Mouse (Mus musculus) CH12.LX (cell line): Measurements from ENCODE around the gene Ptms. TPM values are rescaled to one million over a fixed set of nuclear protein-coding genes. Genes with fewer than 3 reads are reported as not detected.
"Not testable (repeated sequence)": the region's sequence is repeated elsewhere in the genome, so short reads cannot be mapped to it uniquely, and the experiment has no call there.

ENCODE experiments used
- DNase-seq: peaks from one replicate; pipeline ENCODE4 v3.0.0-alpha.2; 2013; ENCODE audit errors: extremely low read depth
- H3K27ac ChIP-seq: 2 replicates; pipeline ENCODE4 v1.5.1; 2012; ENCODE audit warnings: low read depth, mild to moderate bottlenecking, control low read depth, moderate library complexity; ENCODE audit not compliant: insufficient read depth
- H3K27me3 ChIP-seq: replicated peaks from 2 replicates; pipeline ENCODE3; 2012; ENCODE audit warnings: inconsistent platforms
- H3K36me3 ChIP-seq, 2 experiments: replicated peaks in 1 of 2; 2 replicates each; pipeline versions ENCODE3 to v1.6.1; 2012; ENCODE audit warnings: inconsistent platforms in 1 of 2, low read length in 1 of 2, mild to moderate bottlenecking in 1 of 2, mixed read lengths in 1 of 2, moderate library complexity in 1 of 2; ENCODE audit not compliant: control insufficient read depth in 1 of 2, insufficient read depth in 1 of 2
- H3K4me1 ChIP-seq, 2 experiments: 2 replicates each; pipeline ENCODE4 v1.6.1; 2012; ENCODE audit warnings: inconsistent platforms in 1 of 2, moderate library complexity in 1 of 2; ENCODE audit not compliant: insufficient read depth in 2 of 2, control insufficient read depth in 1 of 2
- H3K4me2 ChIP-seq: 2 replicates; pipeline ENCODE4 v1.6.1; 2012; ENCODE audit warnings: low read depth, mild to moderate bottlenecking, control low read depth; ENCODE audit not compliant: poor library complexity, insufficient read depth, severe bottlenecking
- H3K4me3 ChIP-seq, 3 experiments: fragments of 150-350 bp in 1 of 3; sonication (generic) in 1 of 3; replicated peaks in 1 of 3; 2 replicates each; pipeline versions ENCODE3 to v1.5.1; 2011 to 2012; ENCODE audit warnings: low read depth in 2 of 3, low read length in 2 of 3, mild to moderate bottlenecking in 2 of 3, moderate library complexity in 2 of 3, control low read depth in 1 of 3, improper control_type of control experiment in 1 of 3, inconsistent platforms in 1 of 3, mixed read lengths in 1 of 3; ENCODE audit not compliant: poor library complexity in 1 of 3
- H3K79me2 ChIP-seq: replicated peaks from 2 replicates; pipeline ENCODE4 v1.6.1; 2012; ENCODE audit warnings: mild to moderate bottlenecking, moderate library complexity; ENCODE audit not compliant: control insufficient read depth, poor library complexity, insufficient read depth, severe bottlenecking; ENCODE audit errors: extremely low read depth
- H3K9ac ChIP-seq: 2 replicates; pipeline ENCODE4 v1.6.1; 2012; ENCODE audit warnings: low read depth, mild to moderate bottlenecking, control low read depth, moderate library complexity; ENCODE audit not compliant: insufficient read depth
- H3K9me3 ChIP-seq: replicated peaks from 2 replicates; pipeline ENCODE3; 2012; ENCODE audit warnings: low read length, inconsistent platforms, mixed read lengths
- BHLHE40 ChIP-seq: IDR thresholded peaks from 2 replicates; pipeline ENCODE4 v1.6.1; 2011; ENCODE audit warnings: mild to moderate bottlenecking, low read depth, low read length, improper control_type of control experiment
- CHD1 ChIP-seq: IDR thresholded peaks from 2 replicates; pipeline ENCODE4 v1.6.1; 2012; ENCODE audit warnings: low read depth, low read length, improper control_type of control experiment, inconsistent platforms
- CHD2 ChIP-seq: IDR thresholded peaks from 2 replicates; pipeline ENCODE4 v1.6.1; 2011; ENCODE audit warnings: low read length, improper control_type of control experiment
- CTCF ChIP-seq, 2 experiments: IDR thresholded peaks in 1 of 2; conservative IDR thresholded peaks in 1 of 2; 2 replicates each; pipeline ENCODE4 v1.5.1; 2011 to 2012; ENCODE audit warnings: low read depth in 2 of 2, low read length in 2 of 2, improper control_type of control experiment in 1 of 2, inconsistent platforms in 1 of 2, mild to moderate bottlenecking in 1 of 2, moderate library complexity in 1 of 2
- ELF1 ChIP-seq: IDR thresholded peaks from 2 replicates; pipeline ENCODE4 v1.6.1; 2014; ENCODE audit warnings: low read depth, mild to moderate bottlenecking, inconsistent platforms, low read length, improper control_type of control experiment
- EP300 ChIP-seq: IDR thresholded peaks from 2 replicates; pipeline ENCODE4 v1.6.1; 2011; ENCODE audit warnings: low read length, improper control_type of control experiment
- ETS1 ChIP-seq: conservative IDR thresholded peaks from 2 replicates; pipeline ENCODE4 v1.6.1; 2012; ENCODE audit warnings: low read depth, mild to moderate bottlenecking, inconsistent platforms, low read length, improper control_type of control experiment, moderate library complexity
- IRF4 ChIP-seq: IDR thresholded peaks from 2 replicates; pipeline ENCODE4 v1.6.1; 2014; ENCODE audit warnings: low read depth, mild to moderate bottlenecking, inconsistent platforms, low read length, improper control_type of control experiment
- JUN ChIP-seq: IDR thresholded peaks from 2 replicates; pipeline ENCODE4 v1.6.1; 2011; ENCODE audit warnings: low read depth, mild to moderate bottlenecking, low read length, improper control_type of control experiment, moderate library complexity; ENCODE audit not compliant: insufficient read depth
- JUND ChIP-seq: conservative IDR thresholded peaks from 2 replicates; pipeline ENCODE4 v1.6.1; 2011; ENCODE audit warnings: low read depth, low read length, improper control_type of control experiment
- MAX ChIP-seq: IDR thresholded peaks from 2 replicates; pipeline ENCODE4 v1.6.1; 2011; ENCODE audit warnings: low read length, improper control_type of control experiment
- MEF2A ChIP-seq: IDR thresholded peaks from 2 replicates; pipeline ENCODE4 v1.6.1; 2014; ENCODE audit warnings: low read depth, mild to moderate bottlenecking, inconsistent platforms, low read length, improper control_type of control experiment, borderline replicate concordance
- MYC ChIP-seq: IDR thresholded peaks from 2 replicates; pipeline ENCODE4 v1.6.1; 2011; ENCODE audit warnings: low read depth, mild to moderate bottlenecking, improper control_type of control experiment, low read length
- TBP ChIP-seq: conservative IDR thresholded peaks from 2 replicates; pipeline ENCODE4 v1.6.1; 2011; ENCODE audit warnings: low read depth, low read length, improper control_type of control experiment
- TCF12 ChIP-seq: IDR thresholded peaks from 2 replicates; pipeline ENCODE4 v1.6.1; 2014; ENCODE audit warnings: low read depth, mild to moderate bottlenecking, inconsistent platforms, low read length, improper control_type of control experiment
- USF1 ChIP-seq: IDR thresholded peaks from 2 replicates; pipeline ENCODE4 v1.6.1; 2014; ENCODE audit warnings: low read depth, mild to moderate bottlenecking, inconsistent platforms, low read length, improper control_type of control experiment
- USF2 ChIP-seq: conservative IDR thresholded peaks from 2 replicates; pipeline ENCODE4 v1.6.1; 2011; ENCODE audit warnings: low read depth, low read length, improper control_type of control experiment
- ZC3H11A ChIP-seq: IDR thresholded peaks from 2 replicates; pipeline ENCODE4 v1.6.1; 2012; ENCODE audit warnings: low read depth, mild to moderate bottlenecking, inconsistent platforms, low read length, improper control_type of control experiment
- ZKSCAN1 ChIP-seq: IDR thresholded peaks from 2 replicates; pipeline ENCODE4 v1.6.1; 2012; ENCODE audit warnings: low read depth, inconsistent platforms, low read length, improper control_type of control experiment, borderline replicate concordance
- ZNF384 ChIP-seq: IDR thresholded peaks from 2 replicates; pipeline ENCODE4 v1.6.1; 2012; ENCODE audit warnings: low read depth, low read length, improper control_type of control experiment, inconsistent platforms
- dilution Hi-C: fragments of 300-500 bp; cut with MboI; formaldehyde crosslinking; loops from 2 replicates; pipeline ENCODE4 v1.14.3; 2020; ENCODE audit warnings: low sequenced_read_pairs; ENCODE audit not compliant: extremely low pct_unique_long_range_greater_than_20kb, extremely low pct_ligation_motif_present
- in situ Hi-C: fragments of 300-500 bp; cut with MboI; formaldehyde crosslinking; loops from 3 replicates; pipeline ENCODE4 v1.14.3; 2019; ENCODE audit warnings: low sequenced_read_pairs, low pct_ligation_motif_present, low pct_unique_long_range_greater_than_20kb, mixed read lengths
- polyA plus RNA-seq: library from polyadenylated mRNA; unstranded; fragments of >175 nt; gene quantifications from 2 replicates; pipeline ENCODE4 v1.2.1, GENCODE M21; 2012; ENCODE audit warnings: low read depth; ENCODE audit not compliant: insufficient read length
- total RNA-seq, 2 experiments: library from RNA; depleted of rRNA; stranded (reverse); fragments of 300-350 nt in 1 of 2; fragments of >200 nt in 1 of 2; gene quantifications; 2 replicates each; pipeline ENCODE4 v1.2.3; 2012 to 2014

Ptms gene
- total and polyA plus RNA-seq, 3 experiments = 7.0 to 99.6 (median 12.8) TPM

DNA sequence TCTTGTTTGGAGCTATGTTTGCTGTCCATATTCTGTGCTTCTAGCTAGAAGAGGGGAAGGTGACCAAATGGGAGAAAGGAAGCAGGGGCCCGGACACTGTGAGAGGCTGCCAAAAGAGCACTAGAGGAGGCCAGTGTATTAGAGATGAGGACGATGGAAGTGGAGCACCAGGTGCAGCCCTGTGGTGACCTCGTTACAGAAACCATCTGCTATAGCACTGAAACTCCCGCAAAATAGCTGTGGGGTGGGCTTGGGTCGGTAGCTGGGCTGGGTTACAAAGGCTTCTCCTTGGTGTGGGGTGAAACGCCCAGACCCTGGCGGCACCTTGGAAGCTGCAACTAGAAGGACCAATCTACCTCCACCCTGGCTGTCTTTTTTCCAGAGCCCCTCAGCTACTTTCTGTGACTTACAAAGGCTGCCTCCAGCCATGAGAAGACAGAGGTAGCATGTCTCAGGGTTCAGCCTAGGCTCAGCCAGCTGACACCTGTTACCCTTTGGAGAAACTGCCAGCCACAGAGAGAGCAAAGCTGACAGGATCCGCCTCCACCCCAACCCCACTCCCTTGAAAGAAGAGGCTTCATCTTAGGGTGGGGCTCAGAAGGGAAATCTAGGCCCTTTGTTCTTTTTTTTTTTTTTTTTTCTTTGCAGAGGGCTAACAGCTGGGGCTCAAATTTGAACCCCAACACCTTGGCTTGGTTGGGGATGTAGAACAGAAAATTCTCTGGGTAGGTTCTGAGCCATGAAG lies 19.7 kb downstream of the Ptms start (continued):
- TF ChIP-seq MYC = 0 out of 2 replicates have a peak, but pooled peaks have one; percentile 23
- no peak for TF ChIP-seq BHLHE40
- TF ChIP-seq TBP = no peak
- no peak for TF ChIP-seq ZKSCAN1
- peak in 1 of 2 experiments; percentile 44; a peak in 2 of 4 replicates for TF ChIP-seq CTCF (conservative IDR thresholded peaks at IDR 0.05 in 1 of 2, IDR thresholded peaks at IDR 0.05 in 1 of 2; ENCODE audit: low read depth in 2 of 2, low read length in 2 of 2)
- no peak for TF ChIP-seq USF2
- TF ChIP-seq, all 38 proteins: peak for 13

DNA sequence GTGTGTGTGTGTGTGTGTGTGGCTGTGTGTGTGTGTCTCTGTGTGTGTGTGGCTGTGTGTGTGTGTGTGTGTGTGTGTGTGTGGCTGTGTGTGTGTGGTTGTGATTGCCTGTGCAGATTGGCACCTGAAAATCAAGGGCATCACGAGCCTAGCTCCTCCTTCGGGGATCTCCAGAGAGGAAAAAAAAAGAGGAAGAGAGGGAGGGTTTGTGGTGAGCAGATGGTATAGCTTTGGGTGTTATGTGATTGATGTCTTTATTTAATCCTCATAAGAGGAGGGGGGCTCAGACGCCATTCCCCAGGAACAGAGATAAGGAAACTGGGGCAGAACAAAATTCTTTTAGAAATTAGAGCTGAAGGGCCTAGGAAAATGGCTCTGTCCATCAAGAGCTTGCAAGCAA lies 21.5 kb downstream of the Ptms start:
- dilution Hi-C loops (no loop called here), in situ Hi-C loops (no loop called here)
- peak; percentile 60 for DNase-seq
- no peaks in the 10 kb centered on the region for H3K9me3 ChIP-seq
- H3K36me3 ChIP-seq = no peaks in the 10 kb centered on the region
- H3K27ac ChIP-seq = no peak overlapping the region
- H3K4me1 ChIP-seq = peaks cover 26 to 86% of the 10 kb centered on the region in 2 experiments
- H3K27me3 ChIP-seq = no peaks in the 10 kb centered on the region
- no peak for TF ChIP-seq CHD1
- 0 out of 2 replicates have a peak, but pooled peaks have one; percentile 22 for TF ChIP-seq MAX
- peak; percentile 72 for TF ChIP-seq BHLHE40
- TF ChIP-seq ETS1 = peak; percentile 40; the same call in 1 of the 2 replicates
- no peak for TF ChIP-seq TCF12
- no peak for TF ChIP-seq USF1
- TF ChIP-seq JUND = no peak
- TF ChIP-seq CHD2 = no peak
- TF ChIP-seq EP300 = peak; percentile 64
- TF ChIP-seq ZC3H11A = no peak
- peak; percentile 80 for TF ChIP-seq ZNF384
- H3K4me3 ChIP-seq = no peak overlapping the region
- H3K4me2 ChIP-seq = no peak overlapping the region
- no peak overlapping the region for H3K9ac ChIP-seq
- no peaks in the 10 kb centered on the region for H3K79me2 ChIP-seq

DNA sequence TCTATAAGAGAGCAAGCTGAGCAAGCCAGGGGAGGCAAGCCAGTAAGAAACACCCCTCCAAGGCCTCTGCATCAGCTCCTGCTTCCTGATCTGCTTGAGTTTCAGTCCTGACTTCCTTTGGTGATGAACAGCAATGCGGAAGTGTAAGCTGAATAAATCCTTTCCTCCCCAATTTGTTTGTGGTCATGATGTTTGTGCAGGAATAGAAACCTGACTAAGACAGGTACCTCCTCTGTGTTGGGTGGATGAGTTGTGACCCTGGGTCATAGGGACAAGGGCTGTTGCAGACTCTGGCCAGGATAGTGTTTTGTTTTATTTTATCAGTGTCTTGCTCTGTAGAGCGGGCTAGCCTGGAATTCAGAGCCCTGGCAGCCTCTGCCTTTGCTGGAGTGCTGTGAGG lies 25.8 kb downstream of the Ptms start:
- H3K36me3 ChIP-seq, H3K79me2 ChIP-seq, H3K4me3 ChIP-seq, H3K27me3 ChIP-seq, in situ Hi-C loops, dilution Hi-C loops, H3K4me2 ChIP-seq, H3K9me3 ChIP-seq: not testable (repeated sequence)
- DNase-seq = peak; percentile 74
- H3K27ac ChIP-seq = peak overlapping the region; percentile 70
- peaks cover 8 to 70% of the 10 kb centered on the region in 2 experiments for H3K4me1 ChIP-seq
- 0 out of 2 replicates have a peak overlapping the region, but pooled peaks have one; percentile 36 for H3K9ac ChIP-seq
- peak; percentile 41; the same call in 1 of the 2 replicates for TF ChIP-seq JUND
- TF ChIP-seq ETS1 = peak; percentile 49; the same call in 1 of the 2 replicates
- TF ChIP-seq EP300 = peak; percentile 70
- 0 out of 2 replicates have a peak, but pooled peaks have one; percentile 32 for TF ChIP-seq TCF12
- peak; percentile 30; the same call in 1 of the 2 replicates for TF ChIP-seq JUN
- TF ChIP-seq ELF1 = peak; percentile 81
- peak; percentile 72 for TF ChIP-seq IRF4
- peak; percentile 97 for TF ChIP-seq MEF2A
